Comparison of ENCODE assay signal across 24 mouse cellular contexts in the genomic region with DNA sequence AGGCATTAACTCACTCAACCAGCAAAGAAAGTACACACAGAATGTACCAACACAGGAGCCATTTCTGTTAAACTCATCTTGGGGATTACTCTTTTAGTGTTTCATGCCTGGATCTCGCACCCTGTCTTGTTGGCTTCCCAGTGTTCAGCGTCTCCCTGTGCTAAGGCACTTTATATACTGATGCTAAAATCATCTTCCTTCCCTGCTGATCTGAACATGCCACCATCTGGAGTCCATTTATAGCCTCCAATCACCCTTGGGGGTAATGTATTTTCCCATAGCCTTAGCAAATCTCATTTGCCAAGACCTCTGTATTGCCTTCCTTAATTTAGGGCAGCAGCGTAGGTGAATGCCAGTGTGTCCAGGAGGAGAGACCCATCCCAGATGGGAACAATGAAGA. TPM values are rescaled to one million over a fixed set of nuclear protein-coding genes. Genes with fewer than 3 reads are reported as not detected.
A peak's percentile ranks its signal among the peaks of the same experiment; 100 is the strongest.
DNase-seq lines count a peak whose midpoint lies in the region; ATAC-seq and TF ChIP-seq lines count a peak whose summit lies in the region.
"Had no signal": no experiment of that assay in that cellular context is flagged by ENCODE, and none has a peak within 500 bp of the region (broad histone marks: within the 10 kb centered on the region; RNA-seq: fewer than 3 reads in every experiment).

No protein-coding gene starts in this region.

- H3K27ac ChIP-seq in layer of hippocampus, adult 2 months: peak overlapping the region; percentile 73
- H3K27ac ChIP-seq: embryonic facial prominence, embryonic 12.5 days; forebrain, embryonic 12.5 days; heart, adult 2 months; heart, embryonic 13.5 days; kidney, embryonic 15.5 days; limb, embryonic 15.5 days; liver, embryonic 14.5 days; midbrain, embryonic 12.5 days had no signal

- DNase-seq in cerebellum, postnatal 14 days: no peak
- DNase-seq in layer of hippocampus, adult 2 months (ENCODE audit: low spot score in 2 of 2): no peak
- no peak for DNase-seq in layer of hippocampus, postnatal 14 days (ENCODE audit: low spot score in 2 of 2)
- DNase-seq in right cerebral cortex, postnatal 10 days (ENCODE audit: low spot score in 2 of 2): peak; percentile 59 to 74
- no peak for DNase-seq in right cerebral cortex, postnatal 14 days
- no peak for DNase-seq in kidney, postnatal 4 days
- DNase-seq: adrenal gland, postnatal 14 days; cerebellum, adult 9-10 months; gastrocnemius, postnatal 25 days; heart, adult 2 months; heart, postnatal 14 days; kidney, adult 11 months; kidney, postnatal 36 days; layer of hippocampus, adult 9-11 months; lung, embryonic 14.5 days; thymus, postnatal 14 days had no signal

- no peak overlapping the region for H3K4me3 ChIP-seq in layer of hippocampus, adult 2 months
- H3K4me3 ChIP-seq: embryonic facial prominence, embryonic 12.5 days; forebrain, embryonic 12.5 days; heart, adult 2 months; heart, embryonic 13.5 days; kidney, embryonic 15.5 days; limb, embryonic 15.5 days; midbrain, embryonic 12.5 days had no signal

- no peak for TF ChIP-seq CTCF in layer of hippocampus, adult 2 months (conservative IDR thresholded peaks at IDR 0.05)

- ATAC-seq in cerebellum, adult (ENCODE audit: insufficient number of reproducible peaks, low FRiP score, low TSS enrichment): 0 out of 2 replicates have a peak, but pooled peaks have one; percentile 24

RNA-seq across cellular contexts. Expression of gene Rapgef5, which starts 11.6 kb away (rescaled TPM):
- total RNA-seq in layer of hippocampus, adult 2 months (2021): 100 to 1,000 TPM; 202 to 211 TPM
- 100 to 1,000 TPM; 123 to 126 TPM for total RNA-seq in layer of hippocampus, postnatal 14 days (2021)

Comparison
In these comparisons a context has a peak if more than half of its experiments do, and no peak if none do; other contexts are left out.
1. DNase-seq: peak in right cerebral cortex, postnatal 10 days (2 of 2); none in cerebellum, postnatal 14 days (0 of 2), layer of hippocampus, adult 2 months (0 of 2), layer of hippocampus, postnatal 14 days (0 of 2), right cerebral cortex, postnatal 14 days (single experiment) and kidney, postnatal 4 days (0 of 2).